In the genomic region with DNA sequence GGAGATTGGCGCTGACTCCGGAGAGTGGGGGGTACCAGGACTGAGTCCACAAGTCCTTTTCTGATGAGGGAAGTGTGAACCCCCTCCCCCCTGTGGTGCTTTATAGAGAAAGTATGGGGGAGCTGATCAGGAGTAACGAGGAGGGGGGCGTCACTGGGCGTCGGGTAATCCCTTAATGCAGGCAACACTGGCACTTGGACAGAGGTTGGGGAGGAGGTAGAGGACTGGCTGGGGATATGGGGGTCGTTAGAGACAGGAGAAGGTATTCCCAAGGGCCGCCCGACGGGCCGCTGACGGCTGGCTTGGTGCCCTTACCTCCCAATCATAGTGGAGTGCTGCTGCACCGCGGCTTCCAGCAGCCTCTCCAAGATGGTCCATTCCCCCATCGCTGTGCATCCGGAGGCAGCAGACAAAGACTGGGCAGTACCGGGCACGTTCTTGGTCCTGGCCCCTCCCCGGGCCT, we compare ENCODE assay signal across 8 mouse cellular contexts. TPM values are rescaled to one million over a fixed set of nuclear protein-coding genes. Genes with fewer than 3 reads are reported as not detected.
A peak's percentile ranks its signal among the peaks of the same experiment; 100 is the strongest.
DNase-seq lines count a peak whose midpoint lies in the region; ATAC-seq and TF ChIP-seq lines count a peak whose summit lies in the region.
"Had no signal": no experiment of that assay in that cellular context is flagged by ENCODE, and none has a peak within 500 bp of the region (broad histone marks: within the 10 kb centered on the region; RNA-seq: fewer than 3 reads in every experiment).

No protein-coding gene starts in this region.

- no peak overlapping the region for H3K9ac ChIP-seq in liver, embryonic 12.5 days
- H3K9ac ChIP-seq in liver, postnatal 0 days (replicated peaks) = no peak overlapping the region
- no peak overlapping the region for H3K9ac ChIP-seq in embryonic facial prominence, embryonic 11.5 days (replicated peaks; ENCODE audit: low read length)
- H3K9ac ChIP-seq in intestine, embryonic 14.5 days (ENCODE audit: low read length) = no peak overlapping the region

- peak overlapping the region; percentile 62; the same call in 1 of the 2 replicates for H3K4me2 ChIP-seq in liver, embryonic 12.5 days
- no peak overlapping the region for H3K4me2 ChIP-seq in liver, postnatal 0 days (ENCODE audit: low read depth, low read length)
- peak overlapping the region; percentile 84; the same call in 1 of the 2 replicates for H3K4me2 ChIP-seq in embryonic facial prominence, embryonic 11.5 days (ENCODE audit: low read depth, low read length)
- H3K4me2 ChIP-seq in intestine, embryonic 14.5 days (ENCODE audit: low read length) = peak overlapping the region; percentile 66

- no peak for TF ChIP-seq EP300 in liver, postnatal 0 days (IDR thresholded peaks at IDR 0.05; ENCODE audit: low read depth)

- H3K27ac ChIP-seq in liver, embryonic 12.5 days = no peak overlapping the region
- H3K27ac ChIP-seq in liver, postnatal 0 days (ENCODE audit: low read depth) = no peak overlapping the region
- no peak overlapping the region for H3K27ac ChIP-seq in embryonic facial prominence, embryonic 11.5 days (replicated peaks; ENCODE audit: low read depth, low read length)
- no peak overlapping the region for H3K27ac ChIP-seq in intestine, embryonic 14.5 days (ENCODE audit: low read depth)

- peaks cover 57% of the 10 kb centered on the region for H3K27me3 ChIP-seq in liver, embryonic 12.5 days (replicated peaks)
- peaks cover 37% of the 10 kb centered on the region for H3K27me3 ChIP-seq in liver, postnatal 0 days (ENCODE audit: insufficient read depth, low read length)
- peaks cover 24% of the 10 kb centered on the region for H3K27me3 ChIP-seq in embryonic facial prominence, embryonic 11.5 days (ENCODE audit: control insufficient read depth, insufficient read depth, low read length)
- H3K27me3 ChIP-seq in intestine, embryonic 14.5 days (replicated peaks; ENCODE audit: control insufficient read depth, insufficient read depth, low read length) = peaks cover 51% of the 10 kb centered on the region

- no peaks in the 10 kb centered on the region for H3K36me3 ChIP-seq in liver, embryonic 12.5 days
- H3K36me3 ChIP-seq in liver, postnatal 0 days (replicated peaks; ENCODE audit: insufficient read depth, low read length) = no peaks in the 10 kb centered on the region
- no peaks in the 10 kb centered on the region for H3K36me3 ChIP-seq in embryonic facial prominence, embryonic 11.5 days (replicated peaks; ENCODE audit: control insufficient read depth, insufficient read depth, low read depth, low read length)
- H3K36me3 ChIP-seq in intestine, embryonic 14.5 days (ENCODE audit: control insufficient read depth, insufficient read depth, low read length) = no peaks in the 10 kb centered on the region

- no peak overlapping the region for H3K4me3 ChIP-seq in liver, embryonic 12.5 days
- H3K4me3 ChIP-seq in liver, postnatal 0 days (ENCODE audit: low read depth, low read length) = no peak overlapping the region
- peak overlapping the region; percentile 39; the same call in 1 of the 2 replicates for H3K4me3 ChIP-seq in embryonic facial prominence, embryonic 11.5 days (ENCODE audit: low read depth, low read length)
- H3K4me3 ChIP-seq in intestine, embryonic 14.5 days (ENCODE audit: low read depth, low read length) = peak overlapping the region; percentile 35; the same call in 1 of the 2 replicates

- no peak for ATAC-seq in liver, embryonic 12.5 days
- no peak for ATAC-seq in liver, postnatal 0 days
- ATAC-seq in embryonic facial prominence, embryonic 11.5 days (replicated peaks; ENCODE audit: insufficient number of reproducible peaks, low FRiP score, low TSS enrichment, low read depth) = peak; percentile 69; the same call in 1 of the 2 replicates
- peak; percentile 58 for ATAC-seq in intestine, embryonic 14.5 days (replicated peaks; ENCODE audit: low FRiP score, low TSS enrichment, low read depth)

- no peak for TF ChIP-seq CTCF in liver, postnatal 0 days (IDR thresholded peaks at IDR 0.05; ENCODE audit: low read depth)

- DNase-seq in liver, postnatal 0 days = no peak
- no peak for DNase-seq in embryonic facial prominence, embryonic 11.5 days (ENCODE audit: low spot score)
- DNase-seq in intestine, embryonic 14.5 days (ENCODE audit: low spot score) = no peak
- DNase-seq in retina, embryonic 14.5 days (ENCODE audit: low spot score) = peak; percentile 37
- DNase-seq in urinary bladder, postnatal 10 days (ENCODE audit: low spot score) = no peak
- no peak for DNase-seq in adrenal gland, postnatal 25 days

- H3K4me1 ChIP-seq in liver, embryonic 12.5 days = no peaks in the 10 kb centered on the region
- peaks cover 3% of the 10 kb centered on the region; the same call in 1 of the 2 replicates for H3K4me1 ChIP-seq in liver, postnatal 0 days (ENCODE audit: insufficient read depth)
- peaks cover 6% of the 10 kb centered on the region; the same call in 1 of the 2 replicates for H3K4me1 ChIP-seq in embryonic facial prominence, embryonic 11.5 days (ENCODE audit: control insufficient read depth, insufficient read depth, low read length)
- no peaks in the 10 kb centered on the region for H3K4me1 ChIP-seq in intestine, embryonic 14.5 days (replicated peaks; ENCODE audit: control insufficient read depth, insufficient read depth, low read length)

- no peaks in the 10 kb centered on the region for H3K9me3 ChIP-seq in liver, embryonic 12.5 days (replicated peaks)
- H3K9me3 ChIP-seq in liver, postnatal 0 days (ENCODE audit: low read length) = no peaks in the 10 kb centered on the region
- no peaks in the 10 kb centered on the region for H3K9me3 ChIP-seq in embryonic facial prominence, embryonic 11.5 days (replicated peaks; ENCODE audit: control insufficient read depth, low read length)
- H3K9me3 ChIP-seq in intestine, embryonic 14.5 days (ENCODE audit: control insufficient read depth, low read length) = no peaks in the 10 kb centered on the region

- WGBS in liver, embryonic 12.5 days (ENCODE audit: insufficient replicate concordance) = 7% methylated on average over 19 of the region's 19 CpGs
- WGBS in liver, postnatal 0 days (ENCODE audit: insufficient replicate concordance) = 8% methylated on average over 19 of the region's 19 CpGs
- WGBS in embryonic facial prominence, embryonic 11.5 days = 4% methylated on average over 19 of the region's 19 CpGs
- 4% methylated on average over 19 of the region's 19 CpGs for WGBS in intestine, embryonic 14.5 days

RNA-seq across cellular contexts. Expression of gene Gjd2, which starts 0.6 kb away (rescaled TPM):
- polyA plus RNA-seq in liver, embryonic 12.5 days (2016; fragmentation: Nextera tagmentation; extraction: Ambion mirVana) = 0.04 TPM in 1 of 2 replicates, not detected in the other
- not detected in 2 replicates for polyA plus RNA-seq in liver, postnatal 0 days (2015; fragmentation: Nextera tagmentation; extraction: Ambion mirVana)
- polyA plus RNA-seq in embryonic facial prominence, embryonic 11.5 days (2014; fragmentation: Nextera tagmentation; extraction: Ambion mirVana) = 0.10 and 0.17 TPM in 2 replicates
- polyA plus RNA-seq in intestine, embryonic 14.5 days (2014; fragmentation: Nextera tagmentation; extraction: Ambion mirVana) = 0.60 and 0.70 TPM in 2 replicates
- 3.4 and 5.3 TPM in 2 replicates for total RNA-seq in adrenal gland, postnatal 25 days (2021)
- polyA plus RNA-seq: liver, embryonic 16.5 days had no signal

RNA-seq across cellular contexts. Expression of gene Actc1, which starts 40.6 kb away (rescaled TPM):
- 9.2 and 20.4 TPM in 2 replicates for polyA plus RNA-seq in liver, embryonic 12.5 days (2016; fragmentation: Nextera tagmentation; extraction: Ambion mirVana)
- 1.1 and 12.1 TPM in 2 replicates for polyA plus RNA-seq in liver, postnatal 0 days (2015; fragmentation: Nextera tagmentation; extraction: Ambion mirVana)
- 57.3 and 116 TPM in 2 replicates for polyA plus RNA-seq in embryonic facial prominence, embryonic 11.5 days (2014; fragmentation: Nextera tagmentation; extraction: Ambion mirVana)
- 36.1 and 39.6 TPM in 2 replicates for polyA plus RNA-seq in intestine, embryonic 14.5 days (2014; fragmentation: Nextera tagmentation; extraction: Ambion mirVana)
- total RNA-seq in adrenal gland, postnatal 25 days (2021) = not detected in 2 replicates

Comparison
In these comparisons a context has a peak if more than half of its experiments do, and no peak if none do; other contexts are left out.
1. ATAC-seq: peak in embryonic facial prominence, embryonic 11.5 days (single experiment) and intestine, embryonic 14.5 days (single experiment); none in liver, embryonic 12.5 days (single experiment) and liver, postnatal 0 days (single experiment).
2. H3K4me3 ChIP-seq: peak in embryonic facial prominence, embryonic 11.5 days (single experiment) and intestine, embryonic 14.5 days (single experiment); none in liver, embryonic 12.5 days (single experiment) and liver, postnatal 0 days (single experiment).